Mouse (Mus musculus) CH12.LX (cell line): Measurements from ENCODE around the gene Pcx. TPM values are rescaled to one million over a fixed set of nuclear protein-coding genes. Genes with fewer than 3 reads are reported as not detected.

ENCODE experiments used
- DNase-seq: peaks from one replicate; pipeline ENCODE4 v3.0.0-alpha.2; 2013; ENCODE audit errors: extremely low read depth
- H3K27ac ChIP-seq: 2 replicates; pipeline ENCODE4 v1.5.1; 2012; ENCODE audit warnings: low read depth, mild to moderate bottlenecking, control low read depth, moderate library complexity; ENCODE audit not compliant: insufficient read depth
- H3K27me3 ChIP-seq: replicated peaks from 2 replicates; pipeline ENCODE3; 2012; ENCODE audit warnings: inconsistent platforms
- H3K36me3 ChIP-seq, 2 experiments: replicated peaks in 1 of 2; 2 replicates each; pipeline versions ENCODE3 to v1.6.1; 2012; ENCODE audit warnings: inconsistent platforms in 1 of 2, low read length in 1 of 2, mild to moderate bottlenecking in 1 of 2, mixed read lengths in 1 of 2, moderate library complexity in 1 of 2; ENCODE audit not compliant: control insufficient read depth in 1 of 2, insufficient read depth in 1 of 2
- H3K4me1 ChIP-seq, 2 experiments: 2 replicates each; pipeline ENCODE4 v1.6.1; 2012; ENCODE audit warnings: inconsistent platforms in 1 of 2, moderate library complexity in 1 of 2; ENCODE audit not compliant: insufficient read depth in 2 of 2, control insufficient read depth in 1 of 2
- H3K4me2 ChIP-seq: 2 replicates; pipeline ENCODE4 v1.6.1; 2012; ENCODE audit warnings: low read depth, mild to moderate bottlenecking, control low read depth; ENCODE audit not compliant: poor library complexity, insufficient read depth, severe bottlenecking
- H3K4me3 ChIP-seq, 3 experiments: fragments of 150-350 bp in 1 of 3; sonication (generic) in 1 of 3; replicated peaks in 1 of 3; 2 replicates each; pipeline versions ENCODE3 to v1.5.1; 2011 to 2012; ENCODE audit warnings: low read depth in 2 of 3, low read length in 2 of 3, mild to moderate bottlenecking in 2 of 3, moderate library complexity in 2 of 3, control low read depth in 1 of 3, improper control_type of control experiment in 1 of 3, inconsistent platforms in 1 of 3, mixed read lengths in 1 of 3; ENCODE audit not compliant: poor library complexity in 1 of 3
- H3K79me2 ChIP-seq: replicated peaks from 2 replicates; pipeline ENCODE4 v1.6.1; 2012; ENCODE audit warnings: mild to moderate bottlenecking, moderate library complexity; ENCODE audit not compliant: control insufficient read depth, poor library complexity, insufficient read depth, severe bottlenecking; ENCODE audit errors: extremely low read depth
- H3K9ac ChIP-seq: 2 replicates; pipeline ENCODE4 v1.6.1; 2012; ENCODE audit warnings: low read depth, mild to moderate bottlenecking, control low read depth, moderate library complexity; ENCODE audit not compliant: insufficient read depth
- H3K9me3 ChIP-seq: replicated peaks from 2 replicates; pipeline ENCODE3; 2012; ENCODE audit warnings: low read length, inconsistent platforms, mixed read lengths
- BHLHE40 ChIP-seq: IDR thresholded peaks from 2 replicates; pipeline ENCODE4 v1.6.1; 2011; ENCODE audit warnings: mild to moderate bottlenecking, low read depth, low read length, improper control_type of control experiment
- CHD2 ChIP-seq: IDR thresholded peaks from 2 replicates; pipeline ENCODE4 v1.6.1; 2011; ENCODE audit warnings: low read length, improper control_type of control experiment
- ELF1 ChIP-seq: IDR thresholded peaks from 2 replicates; pipeline ENCODE4 v1.6.1; 2014; ENCODE audit warnings: low read depth, mild to moderate bottlenecking, inconsistent platforms, low read length, improper control_type of control experiment
- GABPA ChIP-seq: IDR thresholded peaks from 2 replicates; pipeline ENCODE4 v1.6.1; 2012; ENCODE audit warnings: low read depth, low read length, improper control_type of control experiment, inconsistent platforms; ENCODE audit not compliant: insufficient replicate concordance
- HCFC1 ChIP-seq: IDR thresholded peaks from 2 replicates; pipeline ENCODE4 v1.6.1; 2012; ENCODE audit warnings: low read depth, mild to moderate bottlenecking, inconsistent platforms, low read length, improper control_type of control experiment
- IRF4 ChIP-seq: IDR thresholded peaks from 2 replicates; pipeline ENCODE4 v1.6.1; 2014; ENCODE audit warnings: low read depth, mild to moderate bottlenecking, inconsistent platforms, low read length, improper control_type of control experiment
- JUN ChIP-seq: IDR thresholded peaks from 2 replicates; pipeline ENCODE4 v1.6.1; 2011; ENCODE audit warnings: low read depth, mild to moderate bottlenecking, low read length, improper control_type of control experiment, moderate library complexity; ENCODE audit not compliant: insufficient read depth
- KAT2A ChIP-seq: IDR thresholded peaks from 2 replicates; pipeline ENCODE4 v1.6.1; 2012; ENCODE audit warnings: low read length, improper control_type of control experiment, inconsistent platforms; ENCODE audit not compliant: insufficient replicate concordance
- MAFK ChIP-seq: IDR thresholded peaks from 2 replicates; pipeline ENCODE4 v1.6.1; 2011; ENCODE audit warnings: low read length, improper control_type of control experiment; ENCODE audit not compliant: insufficient replicate concordance
- MAX ChIP-seq: IDR thresholded peaks from 2 replicates; pipeline ENCODE4 v1.6.1; 2011; ENCODE audit warnings: low read length, improper control_type of control experiment
- MXI1 ChIP-seq: IDR thresholded peaks from 2 replicates; pipeline ENCODE4 v1.6.1; 2011; ENCODE audit warnings: mild to moderate bottlenecking, low read depth, low read length, improper control_type of control experiment
- NELFE ChIP-seq: IDR thresholded peaks from 2 replicates; pipeline ENCODE4 v1.6.1; 2011; ENCODE audit warnings: low read depth, low read length, improper control_type of control experiment
- NRF1 ChIP-seq: IDR thresholded peaks from 2 replicates; pipeline ENCODE4 v1.6.1; 2014; ENCODE audit warnings: low read depth, mild to moderate bottlenecking, inconsistent platforms, low read length, improper control_type of control experiment, moderate library complexity
- PAX5 ChIP-seq: IDR thresholded peaks from 2 replicates; pipeline ENCODE4 v1.6.1; 2012; ENCODE audit warnings: low read length, inconsistent platforms, mixed read lengths
- RCOR1 ChIP-seq: conservative IDR thresholded peaks from 2 replicates; pipeline ENCODE4 v1.6.1; 2012; ENCODE audit warnings: low read depth, mild to moderate bottlenecking, inconsistent platforms, low read length, improper control_type of control experiment
- TBP ChIP-seq: conservative IDR thresholded peaks from 2 replicates; pipeline ENCODE4 v1.6.1; 2011; ENCODE audit warnings: low read depth, low read length, improper control_type of control experiment
- TCF12 ChIP-seq: IDR thresholded peaks from 2 replicates; pipeline ENCODE4 v1.6.1; 2014; ENCODE audit warnings: low read depth, mild to moderate bottlenecking, inconsistent platforms, low read length, improper control_type of control experiment
- USF1 ChIP-seq: IDR thresholded peaks from 2 replicates; pipeline ENCODE4 v1.6.1; 2014; ENCODE audit warnings: low read depth, mild to moderate bottlenecking, inconsistent platforms, low read length, improper control_type of control experiment
- USF2 ChIP-seq: conservative IDR thresholded peaks from 2 replicates; pipeline ENCODE4 v1.6.1; 2011; ENCODE audit warnings: low read depth, low read length, improper control_type of control experiment
- ZKSCAN1 ChIP-seq: IDR thresholded peaks from 2 replicates; pipeline ENCODE4 v1.6.1; 2012; ENCODE audit warnings: low read depth, inconsistent platforms, low read length, improper control_type of control experiment, borderline replicate concordance
- ZNF384 ChIP-seq: IDR thresholded peaks from 2 replicates; pipeline ENCODE4 v1.6.1; 2012; ENCODE audit warnings: low read depth, low read length, improper control_type of control experiment, inconsistent platforms
- dilution Hi-C: fragments of 300-500 bp; cut with MboI; formaldehyde crosslinking; loops from 2 replicates; pipeline ENCODE4 v1.14.3; 2020; ENCODE audit warnings: low sequenced_read_pairs; ENCODE audit not compliant: extremely low pct_unique_long_range_greater_than_20kb, extremely low pct_ligation_motif_present
- in situ Hi-C: fragments of 300-500 bp; cut with MboI; formaldehyde crosslinking; loops from 3 replicates; pipeline ENCODE4 v1.14.3; 2019; ENCODE audit warnings: low sequenced_read_pairs, low pct_ligation_motif_present, low pct_unique_long_range_greater_than_20kb, mixed read lengths
- polyA plus RNA-seq: library from polyadenylated mRNA; unstranded; fragments of >175 nt; gene quantifications from 2 replicates; pipeline ENCODE4 v1.2.1, GENCODE M21; 2012; ENCODE audit warnings: low read depth; ENCODE audit not compliant: insufficient read length
- total RNA-seq, 2 experiments: library from RNA; depleted of rRNA; stranded (reverse); fragments of 300-350 nt in 1 of 2; fragments of >200 nt in 1 of 2; gene quantifications; 2 replicates each; pipeline ENCODE4 v1.2.3; 2012 to 2014

Pcx gene
- total and polyA plus RNA-seq, 3 experiments = 7.7 to 14.2 (median 10.7) TPM

DNA sequence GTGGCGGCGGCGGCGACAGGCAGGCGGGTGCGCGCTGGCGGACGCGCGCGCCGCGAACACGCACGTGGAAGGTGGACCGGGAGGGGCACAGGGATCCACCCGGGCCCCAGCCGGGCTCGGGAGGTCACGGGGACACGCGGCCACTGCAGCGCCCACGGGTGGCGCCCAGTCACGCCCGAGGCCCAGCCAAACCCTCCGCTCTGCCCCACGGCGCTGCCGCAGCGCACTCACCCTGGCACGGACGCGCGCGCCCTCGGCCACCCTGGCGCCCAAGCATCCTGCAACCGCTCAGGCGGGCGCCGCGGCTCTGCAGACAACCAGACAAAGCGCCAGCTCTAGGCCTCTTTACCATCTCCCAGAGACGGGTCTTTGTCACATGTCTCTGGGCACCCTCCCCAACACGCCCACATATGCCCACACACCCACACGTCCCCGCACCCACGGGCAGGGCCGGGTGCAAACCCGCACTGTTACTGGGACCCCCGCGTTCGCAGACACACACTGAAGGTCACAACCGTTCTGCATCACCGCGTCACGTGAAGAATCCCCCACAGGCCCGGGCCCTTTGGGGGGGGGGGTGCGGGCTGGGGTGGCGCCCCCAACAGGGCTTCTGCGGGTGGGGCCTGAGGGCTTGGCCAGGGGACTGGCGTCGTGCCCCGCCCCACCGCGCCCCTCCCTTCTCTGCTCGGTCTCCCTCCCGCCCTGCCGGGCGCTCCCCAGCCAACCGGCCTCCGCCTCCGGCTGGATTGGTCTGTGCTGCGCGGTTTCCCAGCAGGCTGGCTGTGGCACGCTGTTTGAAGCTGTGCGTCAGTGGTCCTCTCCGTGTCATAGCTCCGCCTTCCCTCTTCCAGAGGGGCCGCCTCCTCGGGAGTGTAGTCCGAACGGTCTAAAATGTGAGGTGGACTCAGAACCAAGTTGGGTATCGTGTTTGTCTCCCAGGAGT is 105.2 kb downstream of the Pcx start, which contains the start of gene Lrfn4 (continued):
- no peak for TF ChIP-seq NELFE
- no peak; the same call in 1 of the 2 replicates for TF ChIP-seq MAX
- TF ChIP-seq USF1 = no peak
- no peak for TF ChIP-seq CHD2
- no peak for TF ChIP-seq RCOR1
- no peak for TF ChIP-seq ZKSCAN1
- TF ChIP-seq KAT2A = no peak
- TF ChIP-seq ELF1 = no peak
- no peak for TF ChIP-seq NRF1
- TF ChIP-seq HCFC1 = no peak
- TF ChIP-seq GABPA = no peak
- no peak for TF ChIP-seq IRF4
- no peak for TF ChIP-seq USF2

- H3K4me2 ChIP-seq = no peak overlapping the region
- H3K79me2 ChIP-seq = no peaks in the 10 kb centered on the region
- DNase-seq = no peak
- no peak overlapping the region for H3K27ac ChIP-seq
- H3K27me3 ChIP-seq = no peaks in the 10 kb centered on the region
- in situ Hi-C loops = no loop called here
- TF ChIP-seq ZNF384 = no peak
- no peak for TF ChIP-seq MAFK
- no peak for TF ChIP-seq PAX5
- TF ChIP-seq MXI1 = no peak
- no peak for TF ChIP-seq NRF1
- TF ChIP-seq IRF4 = no peak
- TF ChIP-seq TCF12 = no peak
- no peak for TF ChIP-seq JUN
- TF ChIP-seq USF1 = no peak
- TF ChIP-seq TBP = no peak
- TF ChIP-seq CHD2 = no peak
- no peak for TF ChIP-seq KAT2A
- no peak for TF ChIP-seq ELF1
- TF ChIP-seq BHLHE40 = no peak
- no peak overlapping the region for H3K4me3 ChIP-seq
- peaks cover 9 to 61% of the 10 kb centered on the region in 2 experiments for H3K36me3 ChIP-seq
- no peak overlapping the region for H3K9ac ChIP-seq
- dilution Hi-C loops = no loop called here
- peaks cover 3 to 17% of the 10 kb centered on the region in 2 experiments; a peak in 2 of 4 replicates for H3K4me1 ChIP-seq
- no peaks in the 10 kb centered on the region for H3K9me3 ChIP-seq
Observed at GRCm38 (mm10) chr19:4616546-4616945, 106.3 kb downstream of the Pcx start.
